Mouse (Mus musculus) stomach, adult 2 months (tissue): ENCODE measurements around the gene Gm20547. TPM values are rescaled to one million over a fixed set of nuclear protein-coding genes. Genes with fewer than 3 reads are reported as not detected.

ENCODE experiments used
- polyA plus RNA-seq: library from polyadenylated mRNA; depleted of rRNA; stranded (reverse); fragments of >200 nt; gene quantifications from 2 replicates; pipeline ENCODE4 v1.2.3, GENCODE M21; 2012; rRNA removed

The Gm20547 gene
- not detected in 2 replicates for polyA plus RNA-seq

GRCm38 (mm10) chr17:34881683-34882310 is at the start of gene Gm20547:
Gene Gm20547 (minus strand): TSS chr17:34882042.

GRCm38 (mm10) chr17:34931061-34931734 is 49.4 kb upstream of the Gm20547 start, which contains the start of gene Neu1:
Gene Neu1 (plus strand): TSS chr17:34931253.

GRCm38 (mm10) chr17:34913930-34914665 is 32.3 kb upstream of the Gm20547 start, which contains the start of gene Slc44a4:
Gene Slc44a4 (plus strand): TSS chr17:34914466.

GRCm38 (mm10) chr17:34898160-34898586 is 16.3 kb upstream of the Gm20547 start, which contains the start of the genes C2 and Ehmt2:
Gene C2 (minus strand): TSS chr17:34898265.
Gene Ehmt2 (plus strand): TSS chr17:34898469.

GRCm38 (mm10) chr17:34879336-34879879 is 2.4 kb downstream of the Gm20547 start, which contains the start of gene Zbtb12:
Gene Zbtb12 (plus strand): TSS chr17:34879483.

GRCm38 (mm10) chr17:34862416-34863081 is 19.3 kb downstream of the Gm20547 start, which contains the start of gene Cfb:
Gene Cfb (minus strand): TSS chr17:34862518.

DNA sequence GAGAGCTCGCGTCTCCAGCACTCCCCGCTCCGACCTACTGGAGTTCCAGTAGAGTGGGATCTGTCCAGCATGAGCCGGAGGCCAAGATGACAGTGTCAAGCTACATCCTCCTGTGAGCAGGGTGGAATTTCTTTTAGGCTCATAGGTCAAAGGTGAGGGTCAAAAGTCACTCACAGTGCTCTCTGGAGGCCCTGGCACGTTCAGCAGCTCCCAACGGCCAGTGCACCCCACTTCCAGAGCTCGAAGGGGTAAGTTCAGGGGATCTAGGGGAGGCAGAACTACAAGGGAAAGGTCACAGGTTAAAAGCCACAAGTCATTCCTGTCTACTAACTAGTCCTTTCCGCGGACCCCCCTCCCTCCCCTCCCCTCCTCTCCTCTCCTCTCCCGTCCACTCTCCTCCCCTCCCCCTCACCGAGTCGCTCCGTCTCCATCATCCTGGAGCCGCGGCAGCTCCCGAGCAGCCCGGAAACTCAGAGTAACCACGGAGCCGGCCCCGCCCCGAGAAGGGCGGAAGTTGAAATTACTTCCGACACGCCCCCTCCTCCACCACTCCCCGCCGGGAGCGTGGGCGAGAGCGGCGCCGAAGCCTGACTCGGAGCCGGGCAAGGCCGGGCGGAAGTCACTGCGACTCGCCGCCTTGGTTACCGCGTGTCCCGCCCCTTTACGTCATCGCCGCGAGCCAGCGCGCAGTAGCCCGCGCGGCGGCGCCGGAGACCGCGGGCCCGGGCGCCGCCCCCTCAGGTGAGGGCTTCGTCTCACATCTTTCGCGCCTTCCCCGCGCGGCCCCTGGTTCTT is 31.9 kb downstream of the Gm20547 start, which contains the start of the genes Skiv2l and Nelfe:
Gene Skiv2l (minus strand): TSS at position 489 of the 795 bp plus-strand sequence.
Gene Nelfe (plus strand): TSS at position 670 of the 795 bp plus-strand sequence.

DNA sequence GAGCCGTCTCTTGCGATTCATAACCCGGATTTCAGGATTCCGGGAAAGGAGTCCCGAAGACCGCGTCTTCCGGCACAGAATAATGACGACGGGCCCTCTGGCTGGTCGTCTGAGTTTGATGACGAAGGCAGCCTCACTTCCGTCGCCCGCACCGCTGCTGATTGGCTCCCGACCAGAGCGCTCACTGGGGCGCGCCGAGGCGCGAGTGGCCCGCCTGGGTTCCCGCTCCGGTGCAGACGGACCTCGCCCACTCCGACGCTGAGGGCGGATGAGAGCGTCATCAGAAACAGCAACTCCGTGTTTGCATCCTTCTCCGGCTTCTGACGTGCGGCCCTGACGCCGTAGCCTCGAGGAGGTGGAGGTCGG is 45.0 kb downstream of the Gm20547 start, which contains the start of the genes Stk19 and Dxo:
Gene Stk19 (minus strand): TSS at position 90 of the 366 bp plus-strand sequence.
Gene Dxo (plus strand): TSS at position 164 of the 366 bp plus-strand sequence.

Other genes with a start within 250 kb of the Gm20547 start
- 1.4 and 2.8 TPM in 2 replicates for gene Fkbpl, start 237.3 kb downstream of the Gm20547 start, polyA plus RNA-seq
- 40.9 and 47.9 TPM in 2 replicates for gene Atf6b, start 234.9 kb downstream of the Gm20547 start, polyA plus RNA-seq
- gene Tnxb, start 211.5 kb downstream of the Gm20547 start, polyA plus RNA-seq, result 14.8 and 21.3 TPM in 2 replicates
- 9.3 and 13.4 TPM in 2 replicates for gene C4b, start 138.2 kb downstream of the Gm20547 start, polyA plus RNA-seq
- gene Cyp21a1, start 77.5 kb downstream of the Gm20547 start, polyA plus RNA-seq, result 1.1 and 3.1 TPM in 2 replicates
- gene Stk19, start 45.1 kb downstream of the Gm20547 start, polyA plus RNA-seq, result 31.6 and 34.6 TPM in 2 replicates
- 34.4 and 36.4 TPM in 2 replicates for gene Dxo, start 45.0 kb downstream of the Gm20547 start, polyA plus RNA-seq
- 44.5 and 47.7 TPM in 2 replicates for gene Skiv2l, start 31.8 kb downstream of the Gm20547 start, polyA plus RNA-seq
- 11.5 and 13.1 TPM in 2 replicates for gene Nelfe, start 31.7 kb downstream of the Gm20547 start, polyA plus RNA-seq
- 1.7 and 2.0 TPM in 2 replicates for gene Cfb, start 19.5 kb downstream of the Gm20547 start, polyA plus RNA-seq
- 3.6 and 3.9 TPM in 2 replicates for gene Zbtb12, start 2.6 kb downstream of the Gm20547 start, polyA plus RNA-seq
- gene C2, start 16.2 kb upstream of the Gm20547 start, polyA plus RNA-seq, result 1.9 and 2.3 TPM in 2 replicates
- 126 and 127 TPM in 2 replicates for gene Ehmt2, start 16.4 kb upstream of the Gm20547 start, polyA plus RNA-seq
- 48.6 and 48.7 TPM in 2 replicates for gene Slc44a4, start 32.4 kb upstream of the Gm20547 start, polyA plus RNA-seq
- gene Neu1, start 49.2 kb upstream of the Gm20547 start, polyA plus RNA-seq, result 30.4 and 43.8 TPM in 2 replicates
- gene Hspa1b, start 77.2 kb upstream of the Gm20547 start, polyA plus RNA-seq, result 31.1 and 45.6 TPM in 2 replicates
- not detected in 2 replicates for gene Gm20481, start 87.9 kb upstream of the Gm20547 start, polyA plus RNA-seq
- gene Hspa1a, start 90.1 kb upstream of the Gm20547 start, polyA plus RNA-seq, result 16.4 and 25.7 TPM in 2 replicates
- gene Hspa1l, start 90.7 kb upstream of the Gm20547 start, polyA plus RNA-seq, result 0.34 and 0.59 TPM in 2 replicates
- 43.9 and 62.3 TPM in 2 replicates for gene Lsm2, start 99.8 kb upstream of the Gm20547 start, polyA plus RNA-seq
- gene Vars, start 118.9 kb upstream of the Gm20547 start, polyA plus RNA-seq, result 95.5 and 126 TPM in 2 replicates
- 1.9 and 2.2 TPM in 2 replicates for gene Vwa7, start 134.5 kb upstream of the Gm20547 start, polyA plus RNA-seq
- gene Sapcd1, start 146.0 kb upstream of the Gm20547 start, polyA plus RNA-seq, result 0.58 and 1.9 TPM in 2 replicates
- 2.6 and 5.6 TPM in 2 replicates for gene Msh5, start 164.7 kb upstream of the Gm20547 start, polyA plus RNA-seq
- gene Clic1, start 167.9 kb upstream of the Gm20547 start, polyA plus RNA-seq, result 131 and 147 TPM in 2 replicates
- 16.3 and 20.7 TPM in 2 replicates for gene Ddah2, start 177.0 kb upstream of the Gm20547 start, polyA plus RNA-seq
- 243 and 312 TPM in 2 replicates for gene Ly6g6c, start 183.3 kb upstream of the Gm20547 start, polyA plus RNA-seq
- 0.42 and 0.65 TPM in 2 replicates for gene Mpig6b, start 184.1 kb upstream of the Gm20547 start, polyA plus RNA-seq
- gene Ly6g6e, start 194.9 kb upstream of the Gm20547 start, polyA plus RNA-seq, result 99.6 and 112 TPM in 2 replicates
- gene Ly6g6d, start 196.0 kb upstream of the Gm20547 start, polyA plus RNA-seq, result 5.1 and 6.4 TPM in 2 replicates
- 1.2 and 2.0 TPM in 2 replicates for gene Ly6g6f, start 203.6 kb upstream of the Gm20547 start, polyA plus RNA-seq
- 88.7 and 152 TPM in 2 replicates for gene Abhd16a, start 207.2 kb upstream of the Gm20547 start, polyA plus RNA-seq
- gene Ly6g5c, start 226.2 kb upstream of the Gm20547 start, polyA plus RNA-seq, result 1.4 TPM in 1 of 2 replicates, not detected in the other
- 1.2 and 2.2 TPM in 2 replicates for gene Ly6g5b, start 233.4 kb upstream of the Gm20547 start, polyA plus RNA-seq
- gene Gpank1, start 239.4 kb upstream of the Gm20547 start, polyA plus RNA-seq, result 9.3 and 11.8 TPM in 2 replicates
- gene Csnk2b, start 240.0 kb upstream of the Gm20547 start, polyA plus RNA-seq, result 258 and 301 TPM in 2 replicates
- gene D17H6S53E, start 244.3 kb upstream of the Gm20547 start, polyA plus RNA-seq, result 13.7 and 19.0 TPM in 2 replicates